Mouse (Mus musculus): ENCODE data around the gene Twsg1. TPM values are rescaled to one million over a fixed set of nuclear protein-coding genes. Genes with fewer than 3 reads are reported as not detected.

Gene Twsg1
- total RNA-seq, 1 experiment from 2014 or later, result 16.8 TPM

- no peak for ATAC-seq (ENCODE audit: extremely low read depth, insufficient number of reproducible peaks, low FRiP score, poor library complexity, severe bottlenecking)
These were observed 45.8 kb downstream of the Twsg1 start for GRCm38 (mm10) chr17:65905241-65905640.

GRCm38 (mm10) chr17:65903826-65904225, 47.2 kb downstream of the Twsg1 start:
- ATAC-seq (ENCODE audit: extremely low read depth, insufficient number of reproducible peaks, low FRiP score, poor library complexity, severe bottlenecking), result no peak

GRCm38 (mm10) chr17:65903011-65903410, 48.0 kb downstream of the Twsg1 start:
- ATAC-seq (ENCODE audit: extremely low read depth, insufficient number of reproducible peaks, low FRiP score, poor library complexity, severe bottlenecking), result no peak

- ATAC-seq (ENCODE audit: extremely low read depth, insufficient number of reproducible peaks, low FRiP score, poor library complexity, severe bottlenecking), result no peak
These were observed 48.7 kb downstream of the Twsg1 start for GRCm38 (mm10) chr17:65902281-65902680.

GRCm38 (mm10) chr17:65896016-65896415, 55.0 kb downstream of the Twsg1 start:
- no peak for ATAC-seq (ENCODE audit: extremely low read depth, insufficient number of reproducible peaks, low FRiP score, poor library complexity, severe bottlenecking)

GRCm38 (mm10) chr17:65889476-65889875, 61.5 kb downstream of the Twsg1 start:
- ATAC-seq (ENCODE audit: extremely low read depth, insufficient number of reproducible peaks, low FRiP score, poor library complexity, severe bottlenecking), result no peak

- no peak for ATAC-seq (ENCODE audit: extremely low read depth, insufficient number of reproducible peaks, low FRiP score, poor library complexity, severe bottlenecking)
These were observed 64.5 kb downstream of the Twsg1 start for GRCm38 (mm10) chr17:65886571-65886970.

- 0 out of 2 replicates have a peak, but pooled peaks have one; percentile 21 for ATAC-seq (ENCODE audit: extremely low read depth, insufficient number of reproducible peaks, low FRiP score, poor library complexity, severe bottlenecking)
These were observed 65.1 kb downstream of the Twsg1 start, which contains the start of gene Ralbp1 for GRCm38 (mm10) chr17:65885697-65886529. Gene Ralbp1, minus strand, starts transcription at chr17:65885798.

GRCm38 (mm10) chr17:65885398-65885696, 65.7 kb downstream of the Twsg1 start:
- ATAC-seq (ENCODE audit: extremely low read depth, insufficient number of reproducible peaks, low FRiP score, poor library complexity, severe bottlenecking), result no peak

GRCm38 (mm10) chr17:65884691-65885397, 66.2 kb downstream of the Twsg1 start:
- ATAC-seq (ENCODE audit: extremely low read depth, insufficient number of reproducible peaks, low FRiP score, poor library complexity, severe bottlenecking), result peak; percentile 98

- ATAC-seq (ENCODE audit: extremely low read depth, insufficient number of reproducible peaks, low FRiP score, poor library complexity, severe bottlenecking), result no peak
These were observed 66.9 kb downstream of the Twsg1 start for GRCm38 (mm10) chr17:65884061-65884669.

- ATAC-seq (ENCODE audit: extremely low read depth, insufficient number of reproducible peaks, low FRiP score, poor library complexity, severe bottlenecking), result no peak
These were observed 74.0 kb downstream of the Twsg1 start for GRCm38 (mm10) chr17:65877026-65877425.

GRCm38 (mm10) chr17:65873834-65874233, 77.2 kb downstream of the Twsg1 start:
- no peak for ATAC-seq (ENCODE audit: extremely low read depth, insufficient number of reproducible peaks, low FRiP score, poor library complexity, severe bottlenecking)

- ATAC-seq (ENCODE audit: extremely low read depth, insufficient number of reproducible peaks, low FRiP score, poor library complexity, severe bottlenecking), result no peak
These were observed 77.9 kb downstream of the Twsg1 start for GRCm38 (mm10) chr17:65873156-65873555.

GRCm38 (mm10) chr17:65872652-65873051, 78.4 kb downstream of the Twsg1 start:
- ATAC-seq (ENCODE audit: extremely low read depth, insufficient number of reproducible peaks, low FRiP score, poor library complexity, severe bottlenecking), result peak; percentile 76

GRCm38 (mm10) chr17:65872051-65872450, 79.0 kb downstream of the Twsg1 start:
- ATAC-seq (ENCODE audit: extremely low read depth, insufficient number of reproducible peaks, low FRiP score, poor library complexity, severe bottlenecking), result no peak
